Mouse (Mus musculus) kidney, postnatal 14 days (tissue): ENCODE data around the gene Tnfrsf13c.

Experiments
- DNase-seq: peaks from one replicate; pipeline ENCODE4 v3.0.0; 2022; ENCODE audit warnings: mixed read lengths

The Tnfrsf13c gene

DNA sequence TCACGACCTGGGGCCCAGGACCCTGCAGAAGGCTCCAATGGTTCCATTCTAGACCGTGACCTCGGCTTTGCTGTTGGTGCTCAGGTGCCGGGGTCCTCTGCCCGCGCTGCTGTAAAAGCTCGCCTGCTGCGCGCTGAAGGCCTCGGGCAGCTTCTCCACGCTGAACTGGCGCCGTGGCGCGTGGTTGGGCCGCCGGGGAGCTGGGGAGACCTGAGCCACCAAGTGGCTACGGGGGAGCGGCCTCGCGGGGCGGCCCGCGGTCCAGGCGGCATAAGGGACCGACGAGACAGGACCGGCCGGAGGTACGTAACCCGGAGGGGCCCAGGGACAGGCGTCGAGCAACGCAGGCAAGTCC, 17.1 kb downstream of the Tnfrsf13c start:
- no peak for DNase-seq

DNA sequence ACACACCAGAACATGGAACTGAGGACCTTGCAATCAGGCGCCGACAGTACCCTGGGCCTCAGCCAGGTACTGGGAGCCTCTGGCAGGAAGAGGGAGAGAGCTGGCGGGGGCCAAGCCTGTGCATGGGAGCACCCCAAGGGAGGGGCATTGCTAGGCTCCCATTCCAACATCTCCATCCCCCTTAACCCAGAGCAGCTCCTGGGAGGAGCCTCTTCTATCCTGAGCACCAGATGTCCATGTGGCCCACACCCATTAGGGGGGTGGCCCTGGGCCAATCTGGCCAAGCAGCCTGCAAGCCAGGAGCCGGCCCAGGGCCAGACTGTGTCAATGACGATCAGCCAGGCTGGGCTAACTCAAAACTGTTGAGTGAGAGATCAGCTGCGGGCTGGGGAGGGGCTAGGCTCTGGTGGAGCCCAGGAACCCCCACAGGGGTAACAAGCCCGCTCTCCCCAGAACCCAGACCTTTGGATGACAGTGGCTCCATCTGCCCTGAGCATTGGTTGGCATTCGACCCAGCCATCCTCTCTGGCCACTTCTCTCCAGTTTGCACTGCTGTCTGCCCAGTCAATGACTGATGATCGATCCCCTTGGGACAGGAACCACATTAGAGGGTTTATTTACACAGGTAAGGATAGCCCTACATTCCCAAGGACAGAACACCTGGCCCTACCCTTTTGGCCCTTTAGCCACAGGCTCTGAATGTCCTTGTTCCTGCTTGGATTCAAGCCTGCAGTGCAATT, 17.6 kb downstream of the Tnfrsf13c start:
- no peak for DNase-seq

- DNase-seq: no peak
Measured at GRCm38 (mm10) chr15:82204680-82205371, 19.3 kb downstream of the Tnfrsf13c start.

GRCm38 (mm10) chr15:82203611-82204351, 20.4 kb downstream of the Tnfrsf13c start:
- no peak for DNase-seq

DNA sequence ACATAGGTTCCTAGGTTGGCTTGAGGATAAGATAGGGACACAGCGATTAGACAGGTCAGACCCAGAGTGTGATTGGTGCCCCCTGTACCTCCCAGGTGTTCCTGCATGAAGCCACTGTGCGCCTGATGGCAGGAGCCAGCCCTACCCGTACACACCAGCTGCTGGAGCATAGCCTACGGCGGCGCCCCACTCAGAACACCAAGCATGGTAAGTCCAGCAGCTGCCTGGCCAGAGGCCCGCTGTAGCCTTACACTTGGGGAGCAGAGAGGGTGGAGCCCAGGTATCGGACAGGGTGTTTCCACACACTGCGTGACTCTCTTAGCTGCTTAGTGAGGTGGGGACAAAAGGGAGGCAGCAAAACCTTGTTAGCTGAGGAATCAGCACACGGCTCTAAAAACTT, 21.1 kb downstream of the Tnfrsf13c start:
- DNase-seq: no peak

DNA sequence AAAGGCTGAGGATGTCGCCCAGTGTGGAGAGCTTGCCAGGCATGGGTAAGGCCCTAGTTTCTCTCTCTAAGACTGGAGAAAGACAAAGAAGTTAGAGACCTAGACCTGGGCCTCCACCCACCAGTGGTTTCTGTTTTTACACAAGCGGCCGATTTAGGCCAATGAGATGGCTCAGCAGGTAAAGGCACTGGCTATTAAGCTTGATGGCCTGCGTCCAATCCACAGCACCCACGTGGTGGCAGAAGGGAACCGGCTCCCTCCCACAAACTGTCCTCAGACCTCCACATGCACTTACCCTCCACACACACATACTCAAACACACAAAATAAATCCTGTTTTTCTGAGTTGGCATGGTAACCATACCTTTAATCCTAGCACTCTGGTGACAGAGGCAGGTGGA, 22.1 kb downstream of the Tnfrsf13c start:
- DNase-seq: no peak

DNA sequence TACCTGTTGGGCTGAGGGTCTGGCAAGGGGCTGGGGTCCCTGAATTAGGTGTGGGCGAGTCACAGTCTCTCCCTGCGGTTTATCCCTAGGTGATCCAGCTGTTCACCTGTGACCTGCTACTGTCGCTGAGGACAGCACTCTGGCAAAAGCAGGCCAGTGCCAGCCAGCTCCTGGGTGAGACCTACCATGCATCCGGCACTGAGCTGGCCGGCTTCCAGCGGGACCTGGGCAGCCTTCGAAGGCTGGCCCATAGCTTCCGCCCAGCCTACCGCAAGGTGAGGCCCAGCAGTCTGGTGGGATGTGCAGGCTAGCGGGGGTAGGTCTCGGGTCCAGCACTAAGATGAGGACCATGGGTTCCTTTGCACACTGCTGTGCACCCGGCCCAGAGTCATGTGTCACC, 24.6 kb downstream of the Tnfrsf13c start:
- no peak for DNase-seq

- DNase-seq: no peak
Measured at GRCm38 (mm10) chr15:82198342-82198741, 25.8 kb downstream of the Tnfrsf13c start.

DNA sequence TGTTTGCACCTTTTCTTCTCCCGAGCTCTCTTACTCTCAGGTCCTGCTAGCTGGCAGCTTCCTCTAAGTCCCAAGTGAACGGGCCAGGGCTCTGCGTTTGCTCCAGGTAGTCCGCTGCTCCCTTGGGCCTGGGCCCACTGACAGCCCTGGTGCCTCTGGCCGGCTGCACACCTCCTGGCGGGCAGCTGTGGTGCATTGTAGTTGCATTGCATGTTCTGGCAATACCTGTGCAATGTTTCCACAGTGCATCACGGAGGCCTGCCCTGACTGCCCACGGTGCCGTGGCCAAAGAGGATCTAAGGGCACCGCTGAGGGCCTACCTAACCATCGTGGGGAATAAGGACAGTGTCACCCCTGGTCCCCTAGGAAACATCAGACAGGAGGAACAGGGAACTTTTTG, 26.2 kb downstream of the Tnfrsf13c start:
- no peak for DNase-seq

GRCm38 (mm10) chr15:82197246-82197750, 26.9 kb downstream of the Tnfrsf13c start:
- no peak for DNase-seq

DNA sequence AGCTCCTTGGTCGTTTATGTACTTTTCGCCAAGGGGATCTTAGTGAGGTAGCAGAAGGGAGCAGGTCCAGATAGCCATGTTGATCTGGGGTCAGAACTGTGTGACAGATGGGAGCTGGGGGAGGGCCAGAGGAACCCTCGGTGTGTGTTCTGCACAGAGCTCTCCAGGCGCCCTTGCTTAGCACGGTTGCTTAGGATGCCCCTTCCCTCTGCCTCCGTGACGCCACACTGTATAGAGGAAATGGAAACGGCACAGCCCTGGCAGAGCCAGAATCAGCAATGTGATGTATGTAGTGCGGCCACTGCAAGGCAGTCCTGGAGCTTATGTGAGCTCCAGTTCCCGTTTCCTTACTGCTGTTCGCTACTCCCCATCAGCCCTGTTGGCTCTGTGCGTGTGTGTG, 27.9 kb downstream of the Tnfrsf13c start:
- DNase-seq: no peak

- no peak for DNase-seq
Measured at GRCm38 (mm10) chr15:82192617-82193016, 31.6 kb downstream of the Tnfrsf13c start.

- no peak for DNase-seq
Measured at GRCm38 (mm10) chr15:82188481-82189240, 35.5 kb downstream of the Tnfrsf13c start.

GRCm38 (mm10) chr15:82187924-82188323, 36.2 kb downstream of the Tnfrsf13c start:
- DNase-seq: no peak

DNA sequence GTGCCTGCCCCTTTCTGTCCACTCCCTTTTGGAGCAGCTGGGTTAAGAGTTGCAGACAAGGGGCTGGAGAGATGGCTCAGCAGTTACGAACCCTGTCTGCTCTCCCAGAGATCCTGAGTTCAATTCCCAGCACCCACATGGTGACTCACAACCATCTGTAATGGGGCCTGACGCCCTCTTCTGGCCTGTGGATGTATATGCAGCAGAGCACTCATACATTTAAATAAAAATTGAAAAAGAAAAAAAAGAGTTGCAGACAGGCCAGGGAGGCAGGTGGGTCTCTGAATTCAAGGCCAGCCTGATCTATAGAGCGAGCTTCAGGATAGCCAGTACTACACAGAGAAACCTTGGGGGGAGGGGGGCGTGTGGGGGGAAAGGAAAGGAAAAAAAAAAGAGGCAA, 36.8 kb downstream of the Tnfrsf13c start:
- no peak for DNase-seq

DNA sequence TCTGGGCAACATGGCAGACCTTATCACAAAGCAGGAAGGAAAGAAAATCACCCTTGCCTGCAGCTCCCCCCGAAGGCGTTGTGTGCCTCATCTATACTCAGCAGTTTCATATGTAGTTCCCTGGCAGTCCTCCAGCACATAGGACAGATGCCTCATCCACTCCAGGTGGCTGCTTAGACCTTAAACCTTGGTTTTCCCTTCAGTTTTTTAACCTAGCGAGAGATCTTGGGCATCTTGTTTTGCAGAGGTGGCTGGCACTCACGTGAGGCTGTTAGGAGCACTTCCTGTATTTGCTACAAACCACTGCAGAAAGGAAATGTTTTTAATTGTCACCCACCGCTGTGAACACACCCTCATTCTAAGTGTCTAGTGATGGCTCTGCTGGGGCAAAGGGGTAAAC, 37.2 kb downstream of the Tnfrsf13c start:
- DNase-seq: no peak

GRCm38 (mm10) chr15:82186131-82186530, 38.0 kb downstream of the Tnfrsf13c start:
- no peak for DNase-seq

- DNase-seq: no peak
Measured at GRCm38 (mm10) chr15:82185062-82185783, 38.9 kb downstream of the Tnfrsf13c start.

- DNase-seq: peak; percentile 77
Measured at GRCm38 (mm10) chr15:82184656-82185055, 39.5 kb downstream of the Tnfrsf13c start.

GRCm38 (mm10) chr15:82184183-82184582, 40.0 kb downstream of the Tnfrsf13c start:
- peak; percentile 70 for DNase-seq

DNA sequence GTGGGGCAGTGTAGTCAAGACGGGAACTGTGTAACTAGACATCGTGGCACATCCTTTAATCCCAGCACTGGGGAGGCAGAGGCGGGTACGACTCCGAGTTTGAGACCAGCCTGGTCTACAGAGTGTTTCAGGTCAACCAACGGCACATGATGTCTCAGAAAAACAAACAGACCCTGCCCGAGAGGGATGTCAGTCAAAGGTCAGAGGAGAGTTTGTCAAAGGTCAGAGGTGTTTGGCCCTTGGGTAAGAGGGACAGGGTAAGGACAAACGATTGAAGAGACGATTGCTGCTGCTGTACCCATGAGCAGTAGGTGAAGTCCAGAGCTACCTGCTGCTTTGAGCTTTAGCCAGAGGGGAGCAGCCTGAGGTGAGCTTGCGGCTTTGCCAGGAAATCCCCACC, 40.6 kb downstream of the Tnfrsf13c start:
- no peak for DNase-seq

DNA sequence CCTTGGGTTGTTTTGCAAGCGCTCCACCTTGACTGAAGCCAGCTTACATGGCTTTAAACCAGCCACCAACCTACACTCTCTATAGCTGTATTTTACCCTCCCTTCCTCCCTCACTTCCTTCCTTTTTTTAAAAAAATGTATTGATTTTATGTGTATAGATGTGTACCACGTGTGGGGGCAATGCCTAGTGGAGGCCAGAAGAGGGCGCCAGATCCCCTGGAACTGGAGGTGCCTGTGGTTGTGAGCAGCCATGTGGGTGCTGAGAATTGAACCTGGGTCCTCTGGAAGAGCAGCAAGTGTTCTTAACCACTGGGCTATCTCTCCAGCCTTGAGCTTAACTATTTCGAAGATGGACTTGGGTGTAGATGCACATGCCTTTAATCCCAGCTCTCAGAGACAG, 41.9 kb downstream of the Tnfrsf13c start:
- no peak for DNase-seq
